Mouse (Mus musculus): Measurements from ENCODE around the gene Tmem169. TPM values are rescaled to one million over a fixed set of nuclear protein-coding genes. Genes with fewer than 3 reads are reported as not detected.

Gene Tmem169
- polyA plus RNA-seq, 1 experiment from 2014 or later: 11.9 TPM

Other genes starting within 250 kb of the Tmem169 start
- gene Mreg, start 72.1 kb upstream of the Tmem169 start, polyA plus RNA-seq (2014; fragmentation: Nextera tagmentation; extraction: Ambion mirVana): 3.3 and 4.5 TPM in 2 replicates
- gene Pecr, start 55 bp upstream of the Tmem169 start, polyA plus RNA-seq (2014; fragmentation: Nextera tagmentation; extraction: Ambion mirVana): 14.5 and 16.8 TPM in 2 replicates
- gene Xrcc5, start 23.1 kb downstream of the Tmem169 start, polyA plus RNA-seq (2014; fragmentation: Nextera tagmentation; extraction: Ambion mirVana): 51.9 and 53.3 TPM in 2 replicates

Measured in forebrain, embryonic 11.5 days (tissue).